Mouse (Mus musculus) MEL (cell line): Measurements from ENCODE around the gene Adamts5. TPM values are rescaled to one million over a fixed set of nuclear protein-coding genes. Genes with fewer than 3 reads are reported as not detected.

Source experiments
- DNase-seq: peaks from one replicate; pipeline ENCODE4 v3.0.0; 2011; ENCODE audit warnings: low read depth, low spot score
- H3K27ac ChIP-seq: 2 replicates; pipeline ENCODE4 v1.5.1; 2012; ENCODE audit warnings: low read depth, mild to moderate bottlenecking, control low read depth, low read length, moderate library complexity; ENCODE audit not compliant: control insufficient read depth
- H3K27me3 ChIP-seq, 2 experiments: fragments of 150-350 bp in 1 of 2; sonication (generic) in 1 of 2; 2 replicates each; pipeline ENCODE4 v1.6.1; 2012; ENCODE audit warnings: low read length in 2 of 2, mild to moderate bottlenecking in 2 of 2, improper control_type of control experiment in 1 of 2, moderate library complexity in 1 of 2; ENCODE audit not compliant: insufficient read depth in 2 of 2, control insufficient read depth in 1 of 2
- H3K36me3 ChIP-seq, 2 experiments: 2 replicates each; pipeline ENCODE4 v1.6.1; 2012 to 2014; ENCODE audit warnings: low read length in 2 of 2, improper control_type of control experiment in 1 of 2, inconsistent platforms in 1 of 2, mild to moderate bottlenecking in 1 of 2; ENCODE audit not compliant: insufficient read depth in 2 of 2, control insufficient read depth in 1 of 2
- H3K4me1 ChIP-seq, 2 experiments: fragments of 150-350 bp in 1 of 2; sonication (generic) in 1 of 2; 2 replicates each; pipeline ENCODE4 v1.6.1; 2012; ENCODE audit warnings: low read length in 2 of 2, improper control_type of control experiment in 1 of 2, mild to moderate bottlenecking in 1 of 2; ENCODE audit not compliant: insufficient read depth in 2 of 2, control insufficient read depth in 1 of 2
- H3K4me3 ChIP-seq, 2 experiments: fragments of 150-350 bp in 1 of 2; sonication (generic) in 1 of 2; 2 replicates each; pipeline ENCODE4 v1.5.1; 2012; ENCODE audit warnings: low read depth in 2 of 2, low read length in 2 of 2, mild to moderate bottlenecking in 2 of 2, moderate library complexity in 2 of 2, control low read depth in 1 of 2, improper control_type of control experiment in 1 of 2; ENCODE audit not compliant: control insufficient read depth in 1 of 2, insufficient read depth in 1 of 2
- H3K79me2 ChIP-seq: 2 replicates; pipeline ENCODE4 v1.6.1; 2012; ENCODE audit warnings: mild to moderate bottlenecking, low read length, moderate library complexity; ENCODE audit not compliant: control insufficient read depth, poor library complexity, insufficient read depth
- H3K9ac ChIP-seq: 2 replicates; pipeline ENCODE4 v1.6.1; 2012; ENCODE audit warnings: low read depth, mild to moderate bottlenecking, control low read depth, low read length, moderate library complexity; ENCODE audit not compliant: control insufficient read depth, poor library complexity, severe bottlenecking
- H3K9me3 ChIP-seq: fragments of 150-350 bp; sonication (generic); replicated peaks from 2 replicates; pipeline ENCODE4 v1.6.1; 2012; ENCODE audit warnings: mild to moderate bottlenecking, low read length, improper control_type of control experiment, moderate library complexity; ENCODE audit not compliant: insufficient read depth
- CHD2 ChIP-seq: IDR thresholded peaks from 2 replicates; pipeline ENCODE4 v1.6.1; 2011; ENCODE audit warnings: low read length, improper control_type of control experiment
- CTCF ChIP-seq, 3 experiments: IDR thresholded peaks in 2 of 3; conservative IDR thresholded peaks in 1 of 3; 2 replicates each; pipeline ENCODE4 v1.5.1; 2011 to 2012; ENCODE audit warnings: low read length in 3 of 3, low read depth in 2 of 3, mild to moderate bottlenecking in 2 of 3, improper control_type of control experiment in 1 of 3, inconsistent platforms in 1 of 3, mixed read lengths in 1 of 3, moderate library complexity in 1 of 3; ENCODE audit not compliant: control insufficient read depth in 1 of 3, insufficient read depth in 1 of 3, poor library complexity in 1 of 3, severe bottlenecking in 1 of 3
- E2F4 ChIP-seq: IDR thresholded peaks from 2 replicates; pipeline ENCODE4 v1.6.1; 2011; ENCODE audit warnings: low read depth, low read length, improper control_type of control experiment, borderline replicate concordance
- ELF1 ChIP-seq: IDR thresholded peaks from 2 replicates; pipeline ENCODE4 v1.6.1; 2014; ENCODE audit warnings: low read depth, mild to moderate bottlenecking, inconsistent platforms, low read length, improper control_type of control experiment, moderate library complexity
- EP300 ChIP-seq, 2 experiments: IDR thresholded peaks; 2 replicates each; pipeline ENCODE4 v1.6.1; 2011; ENCODE audit warnings: improper control_type of control experiment in 2 of 2, low read length in 2 of 2, low read depth in 1 of 2, mild to moderate bottlenecking in 1 of 2
- GATA1 ChIP-seq: IDR thresholded peaks from 2 replicates; pipeline ENCODE4 v1.6.1; 2011; ENCODE audit warnings: low read depth, low read length, improper control_type of control experiment
- HCFC1 ChIP-seq: IDR thresholded peaks from 2 replicates; pipeline ENCODE4 v1.6.1; 2012; ENCODE audit warnings: low read depth, mild to moderate bottlenecking, inconsistent platforms, low read length, improper control_type of control experiment, moderate library complexity
- MAX ChIP-seq: IDR thresholded peaks from 2 replicates; pipeline ENCODE4 v1.6.1; 2011; ENCODE audit warnings: low read length, improper control_type of control experiment
- MAZ ChIP-seq: IDR thresholded peaks from 2 replicates; pipeline ENCODE4 v1.6.1; 2012; ENCODE audit warnings: low read depth, mild to moderate bottlenecking, inconsistent platforms, low read length, improper control_type of control experiment
- MEF2A ChIP-seq: IDR thresholded peaks from 2 replicates; pipeline ENCODE4 v1.6.1; 2014; ENCODE audit warnings: low read depth, mild to moderate bottlenecking, inconsistent platforms, low read length, improper control_type of control experiment; ENCODE audit not compliant: poor library complexity, insufficient replicate concordance, severe bottlenecking; ENCODE audit errors: extremely low read depth
- MYB ChIP-seq: IDR thresholded peaks from 2 replicates; pipeline ENCODE4 v1.6.1; 2011; ENCODE audit warnings: mild to moderate bottlenecking, low read depth, low read length, improper control_type of control experiment
- MYC ChIP-seq: IDR thresholded peaks from 2 replicates; pipeline ENCODE4 v1.6.1; 2011; ENCODE audit warnings: low read depth, mild to moderate bottlenecking, low read length, improper control_type of control experiment, moderate library complexity
- NELFE ChIP-seq: IDR thresholded peaks from 2 replicates; pipeline ENCODE4 v1.6.1; 2011; ENCODE audit warnings: low read depth, low read length, improper control_type of control experiment
- NRF1 ChIP-seq: IDR thresholded peaks from 2 replicates; pipeline ENCODE4 v1.6.1; 2014; ENCODE audit warnings: low read depth, mild to moderate bottlenecking, inconsistent platforms, low read length, improper control_type of control experiment, moderate library complexity; ENCODE audit not compliant: poor library complexity, insufficient read depth, severe bottlenecking
- POLR2A ChIP-seq, 2 experiments: IDR thresholded peaks; 2 replicates each; pipeline ENCODE4 v1.6.1; 2011 to 2012; ENCODE audit warnings: low read length in 2 of 2, mild to moderate bottlenecking in 2 of 2, control low read depth in 1 of 2, improper control_type of control experiment in 1 of 2, low read depth in 1 of 2, moderate library complexity in 1 of 2; ENCODE audit not compliant: control insufficient read depth in 1 of 2, insufficient read depth in 1 of 2, poor library complexity in 1 of 2
- POLR2AphosphoS2 ChIP-seq: IDR thresholded peaks from 2 replicates; pipeline ENCODE4 v1.6.1; 2011; ENCODE audit warnings: low read length, improper control_type of control experiment
- POLR2AphosphoS5 ChIP-seq: IDR thresholded peaks from 2 replicates; pipeline ENCODE4 v1.6.1; 2012; ENCODE audit warnings: low read depth, borderline replicate concordance, mild to moderate bottlenecking, inconsistent platforms, low read length, moderate library complexity, mixed read lengths
- RAD21 ChIP-seq: IDR thresholded peaks from 2 replicates; pipeline ENCODE4 v1.6.1; 2011; ENCODE audit warnings: mild to moderate bottlenecking, low read depth, low read length, improper control_type of control experiment
- SIN3A ChIP-seq: IDR thresholded peaks from 2 replicates; pipeline ENCODE4 v1.6.1; 2012; ENCODE audit warnings: low read length, improper control_type of control experiment, inconsistent platforms
- SMC3 ChIP-seq: IDR thresholded peaks from 2 replicates; pipeline ENCODE4 v1.6.1; 2011; ENCODE audit warnings: low read depth, low read length, improper control_type of control experiment
- TAL1 ChIP-seq: IDR thresholded peaks from 2 replicates; pipeline ENCODE4 v1.6.1; 2012; ENCODE audit warnings: mild to moderate bottlenecking, inconsistent platforms, low read length, moderate library complexity, mixed read lengths
- TBP ChIP-seq: IDR thresholded peaks from 2 replicates; pipeline ENCODE4 v1.8.0; 2011; ENCODE audit warnings: low read depth, low read length, improper control_type of control experiment
- UBTF ChIP-seq: IDR thresholded peaks from 2 replicates; pipeline ENCODE4 v1.6.1; 2012; ENCODE audit warnings: low read depth, mild to moderate bottlenecking, inconsistent platforms, low read length, improper control_type of control experiment, moderate library complexity, borderline replicate concordance; ENCODE audit not compliant: insufficient read depth
- USF1 ChIP-seq: IDR thresholded peaks from 2 replicates; pipeline ENCODE4 v1.6.1; 2014; ENCODE audit warnings: low read depth, mild to moderate bottlenecking, inconsistent platforms, low read length, improper control_type of control experiment, moderate library complexity
- USF2 ChIP-seq, 2 experiments: IDR thresholded peaks; 2 replicates each; pipeline ENCODE4 v1.6.1; 2011 to 2012; ENCODE audit warnings: improper control_type of control experiment in 2 of 2, low read length in 2 of 2, borderline replicate concordance in 1 of 2, inconsistent platforms in 1 of 2, low read depth in 1 of 2, mild to moderate bottlenecking in 1 of 2; ENCODE audit not compliant: insufficient read depth in 1 of 2
- ZC3H11A ChIP-seq: IDR thresholded peaks from 2 replicates; pipeline ENCODE4 v1.6.1; 2012; ENCODE audit warnings: low read depth, mild to moderate bottlenecking, inconsistent platforms, low read length, improper control_type of control experiment
- ZKSCAN1 ChIP-seq: IDR thresholded peaks from 2 replicates; pipeline ENCODE4 v1.6.1; 2012; ENCODE audit warnings: low read depth, mild to moderate bottlenecking, inconsistent platforms, low read length, improper control_type of control experiment, moderate library complexity
- ZNF384 ChIP-seq: IDR thresholded peaks from 2 replicates; pipeline ENCODE4 v1.6.1; 2012; ENCODE audit warnings: low read depth, mild to moderate bottlenecking, inconsistent platforms, low read length, improper control_type of control experiment
- polyA plus RNA-seq, 2 experiments: library from polyadenylated mRNA; stranded (reverse) in 1 of 2; unstranded in 1 of 2; fragments of >175 nt in 1 of 2; fragments of >200 nt in 1 of 2; gene quantifications; 2 replicates each; pipeline versions ENCODE4 v1.2.1 to v1.2.4; 2012; ENCODE audit warnings: low replicate concordance in 2 of 2, low read depth in 1 of 2; ENCODE audit not compliant: insufficient read length in 2 of 2, insufficient read depth in 1 of 2, missing spikeins in 1 of 2
- total RNA-seq: library from RNA; depleted of rRNA; stranded (reverse); fragments of 300-350 nt; gene quantifications from 2 replicates; pipeline ENCODE4 v1.2.3, GENCODE M21; 2012

Adamts5 gene
- total and polyA plus RNA-seq, 3 experiments, result not detected

GRCm38 (mm10) chr16:85814116-85814515 lies 87.5 kb downstream of the Adamts5 start:
- Histone ChIP-seq H3K36me3 (no peaks in the 10 kb centered on the region), H3K4me3 (no peak overlapping the region), H3K9ac (no peak overlapping the region), H3K27ac (no peak overlapping the region), H3K9me3 (no peaks in the 10 kb centered on the region), H3K27me3 (no peaks in the 10 kb centered on the region), H3K4me1 (no peaks in the 10 kb centered on the region), H3K79me2 (no peaks in the 10 kb centered on the region)
- no peak for TF ChIP-seq POLR2AphosphoS5
- no peak for TF ChIP-seq MAZ
- no peak for TF ChIP-seq MEF2A
- TF ChIP-seq ZKSCAN1, result no peak
- no peak for TF ChIP-seq MYC
- no peak for TF ChIP-seq E2F4
- TF ChIP-seq POLR2A (IDR thresholded peaks at IDR 0.05; ENCODE audit: control insufficient read depth in 1 of 2, insufficient read depth in 1 of 2, low read depth in 1 of 2, low read length in 2 of 2, poor library complexity in 1 of 2), result no peak
- TF ChIP-seq MAX, result no peak
- TF ChIP-seq HCFC1, result no peak
- TF ChIP-seq MYB, result no peak
- DNase-seq, result no peak

GRCm38 (mm10) chr16:85807626-85808025 lies 94.0 kb downstream of the Adamts5 start:
- peak; percentile 31 for DNase-seq
- TF ChIP-seq RAD21 (peak; percentile 68), SIN3A (no peak), SMC3 (peak; percentile 86), TAL1 (no peak), TBP (no peak), ZC3H11A (peak; percentile 58), POLR2AphosphoS5 (no peak), E2F4 (no peak), MYB (no peak), CHD2 (no peak), ZKSCAN1 (no peak), GATA1 (no peak), NRF1 (no peak), USF2 (IDR thresholded peaks at IDR 0.05; ENCODE audit: borderline replicate concordance in 1 of 2, insufficient read depth in 1 of 2, low read depth in 1 of 2, low read length in 2 of 2) (no peak), MAZ (no peak), MEF2A (no peak), ZNF384 (peak; percentile 93), CTCF (IDR thresholded peaks at IDR 0.05 in 2 of 3, conservative IDR thresholded peaks at IDR 0.05 in 1 of 3; ENCODE audit: control insufficient read depth in 1 of 3, insufficient read depth in 1 of 3, low read depth in 2 of 3, low read length in 3 of 3, poor library complexity in 1 of 3, severe bottlenecking in 1 of 3) (peak in 2 of 3 experiments; percentile 57 to 68; a peak in 4 of 6 replicates), USF1 (no peak), POLR2AphosphoS2 (no peak), NELFE (no peak), POLR2A (IDR thresholded peaks at IDR 0.05; ENCODE audit: control insufficient read depth in 1 of 2, insufficient read depth in 1 of 2, low read depth in 1 of 2, low read length in 2 of 2, poor library complexity in 1 of 2) (no peak), ELF1 (no peak), EP300 (IDR thresholded peaks at IDR 0.05; ENCODE audit: low read depth in 1 of 2, low read length in 2 of 2) (no peak), UBTF (no peak)
- TF ChIP-seq, all 39 proteins: peak for 5
- no peak overlapping the region for H3K9ac ChIP-seq
- no peaks in the 10 kb centered on the region for H3K36me3 ChIP-seq
- H3K4me1 ChIP-seq, result no peaks in the 10 kb centered on the region
- H3K27ac ChIP-seq, result no peak overlapping the region
- no peaks in the 10 kb centered on the region for H3K79me2 ChIP-seq
- H3K4me3 ChIP-seq, result no peak overlapping the region
- no peaks in the 10 kb centered on the region for H3K9me3 ChIP-seq
- H3K27me3 ChIP-seq, result no peaks in the 10 kb centered on the region
